Comparison of ENCODE assay signal across 22 mouse cellular contexts in genomic region chr2:122396150-122396549, GRCm38 (mm10). TPM values are rescaled to one million over a fixed set of nuclear protein-coding genes. Genes with fewer than 3 reads are reported as not detected.
DNase-seq lines count a peak whose midpoint lies in the region; ATAC-seq and TF ChIP-seq lines count a peak whose summit lies in the region.
"Had no signal": no experiment of that assay in that cellular context is flagged by ENCODE, and none has a peak within 500 bp of the region (broad histone marks: within the 10 kb centered on the region; RNA-seq: fewer than 3 reads in every experiment).

No protein-coding gene starts in this region.

- no peaks in the 10 kb centered on the region for H3K36me3 ChIP-seq in intestine, postnatal 0 days (ENCODE audit: control insufficient read depth, insufficient read depth)
- H3K36me3 ChIP-seq in intestine, embryonic 16.5 days (ENCODE audit: control insufficient read depth, insufficient read depth, low read length), result no peaks in the 10 kb centered on the region
- no peaks in the 10 kb centered on the region for H3K36me3 ChIP-seq in midbrain, embryonic 11.5 days (ENCODE audit: control insufficient read depth, insufficient read depth, low read length)
- H3K36me3 ChIP-seq in kidney, adult 2 months (ENCODE audit: control insufficient read depth, insufficient read depth, low read length), result no peaks in the 10 kb centered on the region
- H3K36me3 ChIP-seq: embryonic facial prominence, embryonic 10.5 days; embryonic facial prominence, embryonic 12.5 days; forebrain, embryonic 10.5 days; forebrain, embryonic 12.5 days had no signal

- no peak for TF ChIP-seq CTCF in intestine, postnatal 0 days (IDR thresholded peaks at IDR 0.05; ENCODE audit: low read depth)
- no peak for TF ChIP-seq CTCF in kidney, adult 2 months (conservative IDR thresholded peaks at IDR 0.05; ENCODE audit: insufficient read depth, insufficient read length, low read depth, low read length)

- TF ChIP-seq POLR2A in kidney, adult 2 months (IDR thresholded peaks at IDR 0.05; ENCODE audit: low read depth, low read length), result no peak

- 93% methylated on average over 1 of the region's 1 CpGs for WGBS in intestine, postnatal 0 days
- 96% methylated on average over 1 of the region's 1 CpGs for WGBS in intestine, embryonic 16.5 days
- 93% methylated on average over 1 of the region's 1 CpGs for WGBS in midbrain, embryonic 11.5 days
- 91% methylated on average over 1 of the region's 1 CpGs for WGBS in kidney, adult 2 months

- H3K27me3 ChIP-seq in intestine, postnatal 0 days (replicated peaks; ENCODE audit: control insufficient read depth, insufficient read depth, low read length), result no peaks in the 10 kb centered on the region
- H3K27me3 ChIP-seq in intestine, embryonic 16.5 days (replicated peaks; ENCODE audit: control insufficient read depth, insufficient read depth, low read length), result no peaks in the 10 kb centered on the region
- H3K27me3 ChIP-seq in midbrain, embryonic 11.5 days (ENCODE audit: control insufficient read depth, insufficient read depth, low read length), result no peaks in the 10 kb centered on the region
- H3K27me3 ChIP-seq in kidney, adult 2 months (replicated peaks; ENCODE audit: control insufficient read depth, insufficient read depth, low read length), result no peaks in the 10 kb centered on the region
- H3K27me3 ChIP-seq: embryonic facial prominence, embryonic 12.5 days; forebrain, embryonic 12.5 days had no signal

- H3K4me3 ChIP-seq in intestine, postnatal 0 days (ENCODE audit: low read depth, low read length), result no peak overlapping the region
- H3K4me3 ChIP-seq in intestine, embryonic 16.5 days (ENCODE audit: low read length), result no peak overlapping the region
- H3K4me3 ChIP-seq in midbrain, embryonic 11.5 days (ENCODE audit: low read depth, low read length), result no peak overlapping the region
- H3K4me3 ChIP-seq in kidney, adult 2 months (ENCODE audit: insufficient read depth, low read depth, low read length), result no peak overlapping the region
- H3K4me3 ChIP-seq: embryonic facial prominence, embryonic 10.5 days; embryonic facial prominence, embryonic 12.5 days; forebrain, embryonic 10.5 days; forebrain, embryonic 12.5 days had no signal

- H3K9ac ChIP-seq in intestine, postnatal 0 days (ENCODE audit: low read depth, low read length), result no peak overlapping the region
- no peak overlapping the region for H3K9ac ChIP-seq in intestine, embryonic 16.5 days (ENCODE audit: low read depth, low read length)
- H3K9ac ChIP-seq in midbrain, embryonic 11.5 days (ENCODE audit: low read length), result no peak overlapping the region
- H3K9ac ChIP-seq: embryonic facial prominence, embryonic 12.5 days; forebrain, embryonic 12.5 days had no signal

- no peak overlapping the region for H3K27ac ChIP-seq in intestine, postnatal 0 days (ENCODE audit: low read depth, low read length)
- no peak overlapping the region for H3K27ac ChIP-seq in intestine, embryonic 16.5 days (ENCODE audit: low read length)
- H3K27ac ChIP-seq in midbrain, embryonic 11.5 days (ENCODE audit: low read depth, low read length), result no peak overlapping the region
- H3K27ac ChIP-seq in kidney, adult 2 months (ENCODE audit: insufficient read depth, low read depth, low read length), result no peak overlapping the region
- H3K27ac ChIP-seq: embryonic facial prominence, embryonic 10.5 days; embryonic facial prominence, embryonic 12.5 days; forebrain, embryonic 10.5 days; forebrain, embryonic 12.5 days had no signal

- peak; percentile 47 for DNase-seq in NIH3T3 (ENCODE audit: low read depth)
- peak; percentile 19 for DNase-seq in fibroblast of lung, adult 2 months (ENCODE audit: low read depth)
- DNase-seq in midbrain, embryonic 11.5 days (ENCODE audit: low spot score, missing footprints), result no peak
- no peak for DNase-seq in kidney, adult 2 months
- DNase-seq in layer of hippocampus, adult 11-12 months (ENCODE audit: low spot score), result no peak
- DNase-seq: adrenal gland, adult 8-10 months; adrenal gland, postnatal 14 days; adrenal gland, postnatal 36 days; cerebellum, adult 11-12 months; cerebellum, adult 2 months; cerebellum, adult 9-10 months; cerebellum, postnatal 10 days; cerebellum, postnatal 25 days had no signal

- H3K4me1 ChIP-seq in intestine, postnatal 0 days (replicated peaks; ENCODE audit: control insufficient read depth, insufficient read depth, low read length), result no peaks in the 10 kb centered on the region
- H3K4me1 ChIP-seq in intestine, embryonic 16.5 days (ENCODE audit: control insufficient read depth, insufficient read depth, low read length), result no peaks in the 10 kb centered on the region
- H3K4me1 ChIP-seq in midbrain, embryonic 11.5 days (ENCODE audit: control insufficient read depth, insufficient read depth, low read length), result no peaks in the 10 kb centered on the region
- no peaks in the 10 kb centered on the region for H3K4me1 ChIP-seq in kidney, adult 2 months (ENCODE audit: control insufficient read depth, insufficient read depth, low read length)
- H3K4me1 ChIP-seq: embryonic facial prominence, embryonic 10.5 days; embryonic facial prominence, embryonic 12.5 days; forebrain, embryonic 10.5 days; forebrain, embryonic 12.5 days had no signal

- no peaks in the 10 kb centered on the region for H3K9me3 ChIP-seq in intestine, postnatal 0 days (ENCODE audit: control insufficient read depth)
- H3K9me3 ChIP-seq in intestine, embryonic 16.5 days (ENCODE audit: control insufficient read depth, low read length), result no peaks in the 10 kb centered on the region
- no peaks in the 10 kb centered on the region for H3K9me3 ChIP-seq in midbrain, embryonic 11.5 days (ENCODE audit: control insufficient read depth, low read length)
- H3K9me3 ChIP-seq: embryonic facial prominence, embryonic 10.5 days; embryonic facial prominence, embryonic 12.5 days; forebrain, embryonic 10.5 days; forebrain, embryonic 12.5 days had no signal

- ATAC-seq in intestine, postnatal 0 days, result 0 out of 2 replicates have a peak, but pooled peaks have one; percentile 38
- ATAC-seq in intestine, embryonic 16.5 days, result no peak
- no peak for ATAC-seq in midbrain, embryonic 11.5 days (ENCODE audit: low FRiP score)
- ATAC-seq: activated CD4-positive, CD25-positive, alpha-beta regulatory T cell, adult 4 months; forebrain, embryonic 14.5 days; forebrain, embryonic 16.5 days had no signal

- no peak overlapping the region for H3K4me2 ChIP-seq in intestine, postnatal 0 days (replicated peaks; ENCODE audit: low read depth)
- no peak overlapping the region for H3K4me2 ChIP-seq in intestine, embryonic 16.5 days (ENCODE audit: low read depth, low read length)
- no peak overlapping the region for H3K4me2 ChIP-seq in midbrain, embryonic 11.5 days
- H3K4me2 ChIP-seq: embryonic facial prominence, embryonic 12.5 days; forebrain, embryonic 12.5 days had no signal

RNA-seq across cellular contexts. Expression of gene Shf, which starts 27.2 kb away (rescaled TPM):
- 1.8 and 2.0 TPM in 2 replicates for polyA plus RNA-seq in intestine, postnatal 0 days (2015; fragmentation: Nextera tagmentation; extraction: Ambion mirVana)
- polyA plus RNA-seq in intestine, embryonic 16.5 days (2015; fragmentation: Nextera tagmentation; extraction: Ambion mirVana), result 1.9 and 2.2 TPM in 2 replicates
- 6.7 and 9.2 TPM in 2 replicates for polyA plus RNA-seq in midbrain, embryonic 11.5 days (2014; fragmentation: Nextera tagmentation; extraction: Ambion mirVana)
- 14.7 and 16.2 TPM in 2 replicates for polyA plus RNA-seq in kidney, adult 2 months (2012; rRNA removed)

RNA-seq across cellular contexts. Expression of gene Slc28a2, which starts 30.1 kb away (rescaled TPM):
- polyA plus RNA-seq in intestine, postnatal 0 days (2015; fragmentation: Nextera tagmentation; extraction: Ambion mirVana), result 67.7 and 75.5 TPM in 2 replicates
- polyA plus RNA-seq in intestine, embryonic 16.5 days (2015; fragmentation: Nextera tagmentation; extraction: Ambion mirVana), result 93.5 and 105 TPM in 2 replicates
- polyA plus RNA-seq in midbrain, embryonic 11.5 days (2014; fragmentation: Nextera tagmentation; extraction: Ambion mirVana), result 0.22 TPM in 1 of 2 replicates, not detected in the other
- 0.69 and 2.0 TPM in 2 replicates for polyA plus RNA-seq in kidney, adult 2 months (2012; rRNA removed)
- polyA plus RNA-seq: forebrain, embryonic 10.5 days; forebrain, embryonic 12.5 days; forebrain, embryonic 14.5 days had no signal

Comparison
In these comparisons a context has a peak if more than half of its experiments do, and no peak if none do; other contexts are left out.
1. DNase-seq: peak in NIH3T3 (single experiment) and fibroblast of lung, adult 2 months (single experiment); none in midbrain, embryonic 11.5 days (single experiment), kidney, adult 2 months (single experiment) and layer of hippocampus, adult 11-12 months (single experiment).
2. RNA of gene Slc28a2, which starts 30.1 kb away (polyA plus RNA-seq): 93.5 to 105 TPM in intestine, embryonic 16.5 days and 67.7 to 75.5 TPM in intestine, postnatal 0 days; 0.69 to 2.0 TPM in kidney, adult 2 months and 0.22 TPM in midbrain, embryonic 11.5 days; every median in the first group is over 10 times any median in the second.